Mouse (Mus musculus) yolk sac, embryonic 10.5 days (tissue): ENCODE measurements around the gene Zfp846.
A peak's percentile ranks its signal among the peaks of the same experiment; 100 is the strongest.

Source experiments
- DNase-seq: peaks from one replicate; pipeline ENCODE4 v3.0.0-alpha.2; 2017; ENCODE audit warnings: low spot score

Gene Zfp846

GRCm38 (mm10) chr9:20636790-20637189, 55.7 kb downstream of the Zfp846 start:
- DNase-seq: no peak

DNA sequence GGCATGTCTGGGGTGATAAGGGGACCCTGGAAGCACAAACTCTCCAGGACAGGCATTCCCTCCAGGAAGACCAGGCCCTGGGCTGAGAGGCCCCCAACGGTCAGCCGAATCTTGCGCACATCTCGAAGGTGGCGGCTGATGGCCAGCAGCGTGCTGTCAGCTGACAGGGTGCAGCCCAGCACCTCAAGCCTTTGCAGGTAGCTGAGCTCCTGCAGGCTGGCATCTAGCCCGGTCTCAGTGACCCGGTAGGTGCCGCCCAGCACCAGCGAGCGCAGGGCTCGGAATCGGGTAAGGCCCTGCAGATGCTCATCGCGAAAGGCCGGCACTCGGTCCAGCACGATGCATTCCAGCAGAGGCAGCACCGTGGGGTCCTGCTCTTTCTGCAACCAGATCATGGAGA, 57.5 kb downstream of the Zfp846 start:
- no peak for DNase-seq

DNA sequence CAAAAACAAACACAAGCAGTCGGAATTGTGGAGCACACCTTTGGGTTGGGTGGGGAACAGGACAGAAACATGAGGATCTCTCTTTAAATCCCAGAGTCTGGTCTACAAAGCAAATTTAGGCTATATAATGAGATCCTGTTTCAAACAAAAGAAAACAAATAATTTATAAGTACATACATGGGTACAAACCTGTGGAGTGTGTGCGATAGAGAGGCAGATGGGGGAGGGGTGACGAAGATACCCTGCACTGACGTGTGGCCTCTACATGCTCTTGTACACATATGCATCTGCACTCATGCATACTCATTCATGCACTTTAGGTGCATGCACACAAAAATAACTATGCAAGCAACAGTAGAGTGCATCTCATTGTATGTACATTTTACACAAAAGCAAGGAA, 58.4 kb downstream of the Zfp846 start:
- no peak for DNase-seq

DNA sequence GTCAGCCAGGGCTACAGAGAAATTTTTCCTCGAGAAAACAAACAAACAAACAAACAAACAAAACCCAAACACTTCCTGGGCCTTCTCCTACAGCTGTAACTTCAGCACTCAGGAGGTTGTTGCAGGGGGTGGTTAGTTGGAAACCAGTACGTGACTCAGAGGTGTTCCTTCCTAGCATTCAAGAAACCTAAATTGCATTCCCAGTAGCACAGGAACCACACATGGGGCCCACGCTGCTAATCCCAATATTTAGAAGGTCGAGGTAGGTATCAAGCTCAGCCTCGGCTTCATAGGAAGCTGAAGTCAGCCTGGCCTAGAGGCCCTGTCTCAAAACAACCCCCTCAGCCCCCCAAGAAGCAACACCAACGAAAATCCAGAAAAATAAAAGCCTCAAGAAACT, 60.4 kb downstream of the Zfp846 start:
- no peak for DNase-seq

- peak; percentile 99 for DNase-seq
These were observed 61.2 kb downstream of the Zfp846 start, which contains the start of gene Ubl5 for GRCm38 (mm10) chr9:20642101-20642895. Ubl5 (plus strand) TSS chr9:20642878.

GRCm38 (mm10) chr9:20642896-20643466, 61.9 kb downstream of the Zfp846 start:
- peak; percentile 86 for DNase-seq

- DNase-seq: no peak
These were observed 62.7 kb downstream of the Zfp846 start for GRCm38 (mm10) chr9:20643781-20644180.

DNA sequence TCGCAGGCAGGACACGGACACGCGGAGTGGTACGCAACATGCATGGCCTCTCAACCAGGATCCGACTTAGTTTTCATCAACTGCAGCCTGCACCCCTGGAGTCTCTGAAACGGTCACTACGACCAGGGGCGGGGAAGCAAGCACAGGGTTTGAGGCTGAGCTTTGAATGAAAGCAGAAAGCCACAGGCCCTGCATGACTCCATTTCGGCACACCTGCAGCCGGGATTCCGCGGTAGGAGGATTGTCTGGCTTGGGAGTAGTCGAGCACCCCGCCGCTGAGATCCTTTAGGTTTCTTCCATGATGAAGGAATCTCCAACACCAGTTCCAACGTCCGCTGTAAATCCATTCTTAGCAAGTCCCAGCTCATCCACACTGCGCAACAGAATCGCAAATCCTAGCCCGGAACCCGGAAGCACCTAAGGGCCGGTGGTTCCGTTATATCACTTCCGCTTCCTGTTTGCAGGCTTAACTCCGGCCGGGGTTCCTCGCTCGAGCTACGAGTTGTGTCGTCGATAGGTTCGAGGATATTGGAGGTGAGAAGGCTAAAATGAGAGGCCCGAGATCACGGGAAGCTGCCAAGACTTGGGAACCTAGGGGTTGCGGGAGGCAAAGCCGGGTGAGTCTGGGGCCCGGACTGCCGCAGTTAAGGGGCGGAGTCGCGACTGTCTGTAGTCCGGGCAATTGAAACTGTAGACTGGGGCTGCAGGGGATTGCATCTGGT, 63.4 kb downstream of the Zfp846 start, which contains the start of gene Fbxl12:
Gene Fbxl12 (minus strand): TSS at position 408 of the 722 bp plus-strand sequence.
- peak; percentile 81 for DNase-seq

- no peak for DNase-seq
These were observed 64.0 kb downstream of the Zfp846 start for GRCm38 (mm10) chr9:20645121-20645520.

DNA sequence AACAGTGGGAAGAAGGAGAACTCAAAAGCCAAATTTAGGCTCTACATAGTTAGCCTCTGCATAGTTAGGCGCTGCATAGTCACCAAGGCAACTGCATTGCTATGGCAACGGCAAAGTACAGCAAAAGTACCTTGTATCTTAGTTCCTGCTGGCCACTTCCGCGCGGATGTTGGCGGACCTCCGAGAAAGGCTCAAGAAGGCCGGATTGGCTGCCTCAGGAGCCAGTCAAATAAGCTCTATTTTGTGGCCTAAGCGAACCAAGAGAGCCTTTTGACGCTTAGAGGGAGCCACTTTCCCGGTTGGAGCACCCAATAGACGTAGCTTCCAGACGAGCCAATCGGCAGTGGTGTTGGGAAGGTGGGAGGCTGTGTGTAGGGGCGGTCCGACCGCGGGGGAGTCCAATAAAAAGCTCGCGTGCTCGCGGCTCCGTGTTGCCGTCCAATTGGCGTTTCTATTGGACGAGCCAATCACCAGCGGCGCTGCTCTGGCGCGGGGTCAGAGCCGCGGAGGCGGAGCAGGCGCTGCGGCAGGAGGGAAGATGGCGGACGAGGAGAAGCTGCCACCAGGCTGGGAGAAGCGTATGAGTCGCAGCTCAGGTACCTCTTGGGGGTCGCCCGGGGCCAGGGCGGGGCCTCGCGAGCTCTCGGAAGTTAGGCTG, 70.6 kb downstream of the Zfp846 start, which contains the start of gene Pin1:
Gene Pin1 (plus strand): TSS at position 494 of the 658 bp plus-strand sequence.
- DNase-seq: peak; percentile 99

DNA sequence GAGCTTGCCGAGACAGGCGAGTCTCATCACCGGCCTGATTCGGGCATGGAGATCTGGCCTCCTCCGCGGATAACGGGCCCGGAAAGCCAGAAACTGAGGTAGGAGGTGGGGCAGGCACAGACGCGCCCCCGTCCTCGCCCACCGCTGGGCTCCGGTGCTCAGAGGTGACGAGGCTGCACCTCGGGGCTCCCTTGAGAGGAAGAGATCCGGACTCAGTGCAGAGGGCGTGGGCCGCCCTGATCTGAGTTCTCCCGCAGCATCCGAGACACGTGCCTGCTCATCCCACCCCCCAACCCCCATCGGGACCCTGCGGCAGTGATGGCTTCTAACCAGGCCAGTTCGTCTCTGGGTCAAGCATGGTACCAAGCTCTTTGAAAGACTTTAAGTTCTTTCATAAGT, 71.2 kb downstream of the Zfp846 start:
- DNase-seq: no peak

GRCm38 (mm10) chr9:20653859-20654258, 72.8 kb downstream of the Zfp846 start:
- no peak for DNase-seq
